Comparison of ENCODE assay signal across 32 mouse cellular contexts in genomic region chr4:74043226-74043625, GRCm38 (mm10). TPM values are rescaled to one million over a fixed set of nuclear protein-coding genes. Genes with fewer than 3 reads are reported as not detected.
DNase-seq lines count a peak whose midpoint lies in the region; ATAC-seq lines count a peak whose summit lies in the region.
"Had no signal": no experiment of that assay in that cellular context is flagged by ENCODE, and none has a peak within 500 bp of the region (broad histone marks: within the 10 kb centered on the region; RNA-seq: fewer than 3 reads in every experiment).

No protein-coding gene starts in this region.

- intact Hi-C loops in left cerebral cortex, postnatal 25 days (cut with DNase I), result no loop called here
- intact Hi-C loops in left cerebral cortex, postnatal 4 days (cut with DNase I), result no loop called here

- H3K36me3 ChIP-seq in hindbrain, embryonic 13.5 days, result peaks cover 3% of the 10 kb centered on the region; the same call in 1 of the 2 replicates
- H3K36me3 ChIP-seq: embryonic facial prominence, embryonic 10.5 days; embryonic facial prominence, embryonic 13.5 days; forebrain, embryonic 12.5 days; forebrain, embryonic 15.5 days; heart, embryonic 10.5 days; heart, embryonic 13.5 days had no signal

- H3K4me3 ChIP-seq in hindbrain, embryonic 13.5 days, result no peak overlapping the region
- H3K4me3 ChIP-seq: embryonic facial prominence, embryonic 10.5 days; embryonic facial prominence, embryonic 13.5 days; erythroblast, embryonic 14.5 days; forebrain, embryonic 12.5 days; forebrain, embryonic 15.5 days; heart, adult 2 months; heart, embryonic 10.5 days; heart, embryonic 13.5 days; hindbrain, embryonic 15.5 days had no signal

- DNase-seq in layer of hippocampus, adult 9-11 months, result peak; percentile 3
- DNase-seq in layer of hippocampus, postnatal 10 days (ENCODE audit: low spot score in 2 of 2), result no peak
- peak; percentile 23 to 74 for DNase-seq in left cerebral cortex, postnatal 25 days (ENCODE audit: low spot score in 2 of 2)
- DNase-seq in left cerebral cortex, postnatal 4 days, result no peak
- peak; percentile 34 to 60 for DNase-seq in right cerebral cortex, postnatal 10 days (ENCODE audit: low spot score in 2 of 2)
- no peak for DNase-seq in right cerebral cortex, postnatal 4 days
- peak; percentile 53 for DNase-seq in telencephalon, adult 2 months (ENCODE audit: low read depth, low spot score)
- DNase-seq: adrenal gland, adult 2 months; adrenal gland, postnatal 14 days; cerebellum, adult 11-12 months; cerebellum, adult 8-10 months; cerebellum, postnatal 10 days; cerebellum, postnatal 36 days; embryo, embryonic 11 days; gastrocnemius, postnatal 10 days; gastrocnemius, postnatal 36 days; heart, adult 2 months; heart, postnatal 14 days; heart, postnatal 4 days had no signal

- H3K9me3 ChIP-seq in hindbrain, embryonic 13.5 days, result no peaks in the 10 kb centered on the region
- H3K9me3 ChIP-seq: embryonic facial prominence, embryonic 10.5 days; embryonic facial prominence, embryonic 13.5 days; forebrain, embryonic 12.5 days; forebrain, embryonic 15.5 days; heart, embryonic 10.5 days; heart, embryonic 13.5 days; hindbrain, embryonic 15.5 days had no signal

- H3K9ac ChIP-seq in hindbrain, embryonic 13.5 days, result no peak overlapping the region
- H3K9ac ChIP-seq: embryonic facial prominence, embryonic 13.5 days; forebrain, embryonic 12.5 days; forebrain, embryonic 15.5 days; heart, embryonic 13.5 days; hindbrain, embryonic 15.5 days had no signal

- no peak overlapping the region for H3K4me2 ChIP-seq in hindbrain, embryonic 13.5 days
- H3K4me2 ChIP-seq: embryonic facial prominence, embryonic 13.5 days; forebrain, embryonic 12.5 days; forebrain, embryonic 15.5 days; heart, embryonic 13.5 days; hindbrain, embryonic 15.5 days had no signal

- no peak for ATAC-seq in hindbrain, embryonic 13.5 days (ENCODE audit: low FRiP score)
- ATAC-seq: CD4-positive, CD25-positive, alpha-beta regulatory T cell, adult 4 months; forebrain, embryonic 15.5 days had no signal

- H3K27ac ChIP-seq in hindbrain, embryonic 13.5 days, result no peak overlapping the region
- H3K27ac ChIP-seq: embryonic facial prominence, embryonic 10.5 days; embryonic facial prominence, embryonic 13.5 days; forebrain, embryonic 12.5 days; forebrain, embryonic 15.5 days; heart, adult 2 months; heart, embryonic 10.5 days; heart, embryonic 13.5 days; hindbrain, embryonic 15.5 days had no signal

- no peaks in the 10 kb centered on the region for H3K27me3 ChIP-seq in hindbrain, embryonic 13.5 days
- H3K27me3 ChIP-seq: embryonic facial prominence, embryonic 13.5 days; forebrain, embryonic 12.5 days; forebrain, embryonic 15.5 days; heart, embryonic 13.5 days; hindbrain, embryonic 15.5 days had no signal

- H3K4me1 ChIP-seq in hindbrain, embryonic 13.5 days (replicated peaks), result no peaks in the 10 kb centered on the region
- H3K4me1 ChIP-seq: embryonic facial prominence, embryonic 10.5 days; embryonic facial prominence, embryonic 13.5 days; forebrain, embryonic 12.5 days; forebrain, embryonic 15.5 days; heart, embryonic 10.5 days; heart, embryonic 13.5 days; hindbrain, embryonic 15.5 days had no signal

RNA-seq across cellular contexts. Expression of gene Frmd3, which starts 30.0 kb away (rescaled TPM):
- total RNA-seq in layer of hippocampus, postnatal 10 days (2021), result 10 to 100 TPM; 16.3 to 17.1 TPM
- total RNA-seq in left cerebral cortex, postnatal 25 days (2021), result 1 to 10 TPM; 7.4 to 9.0 TPM
- total RNA-seq in left cerebral cortex, postnatal 4 days (2021), result 10 to 100 TPM; 40.3 to 46.3 TPM
- 28.1 and 28.6 TPM in 2 replicates for polyA plus RNA-seq in hindbrain, embryonic 13.5 days (2015; fragmentation: Nextera tagmentation; extraction: Ambion mirVana)
- total RNA-seq: granulocyte monocyte progenitor cell, adult 5-6 weeks; MEL had no signal
- polyA plus RNA-seq: adrenal gland, adult 2 months; C2C12; CD4-positive, CD25-positive, alpha-beta regulatory T cell, adult 4 months had no signal

Comparison
In these comparisons a context has a peak if more than half of its experiments do, and no peak if none do; other contexts are left out.
1. DNase-seq: peak in layer of hippocampus, adult 9-11 months (single experiment), left cerebral cortex, postnatal 25 days (2 of 2), right cerebral cortex, postnatal 10 days (2 of 2) and telencephalon, adult 2 months (single experiment); none in layer of hippocampus, postnatal 10 days (0 of 2), left cerebral cortex, postnatal 4 days (single experiment) and right cerebral cortex, postnatal 4 days (single experiment).